Mouse (Mus musculus) myocyte (in vitro differentiated cells): ENCODE measurements around the gene Chd9. TPM values are rescaled to one million over a fixed set of nuclear protein-coding genes. Genes with fewer than 3 reads are reported as not detected.

Experiments used
- H3K27me3 ChIP-seq: one replicate; pipeline ENCODE4 v1.6.1; 2011; ENCODE audit not compliant: control insufficient read depth, insufficient read depth, insufficient read length
- H3K36me3 ChIP-seq: one replicate; pipeline ENCODE4 v1.6.1; 2011; ENCODE audit not compliant: control insufficient read depth, insufficient read depth
- H3K4me2 ChIP-seq: one replicate; pipeline ENCODE4 v1.6.1; 2011; ENCODE audit warnings: low read depth, control low read depth
- H3K4me3 ChIP-seq: one replicate; pipeline ENCODE4 v1.5.1; 2011; ENCODE audit warnings: mild to moderate bottlenecking, control low read depth, moderate library complexity
- H3K79me2 ChIP-seq: one replicate; pipeline ENCODE4 v1.6.1; 2011; ENCODE audit not compliant: control insufficient read depth, insufficient read depth
- H3ac ChIP-seq: one replicate; pipeline ENCODE4 v1.6.1; 2011; ENCODE audit not compliant: control insufficient read depth, insufficient read length
- CEBPB ChIP-seq: IDR thresholded peaks from 2 replicates; pipeline ENCODE4 v1.6.1; 2011; ENCODE audit warnings: mild to moderate bottlenecking, moderate library complexity; ENCODE audit not compliant: poor library complexity, insufficient read depth, severe bottlenecking
- E2F4 ChIP-seq: IDR thresholded peaks from one replicate; pipeline ENCODE4 v1.6.1; 2011; ENCODE audit warnings: mild to moderate bottlenecking, control low read depth, moderate library complexity; ENCODE audit not compliant: insufficient read depth
- MAX ChIP-seq: IDR thresholded peaks from one replicate; pipeline ENCODE4 v1.6.1; 2011; ENCODE audit warnings: low read depth, mild to moderate bottlenecking, control low read depth
- MYOD1 ChIP-seq, 3 experiments: IDR thresholded peaks; one replicate each; pipeline ENCODE4 v1.6.1; 2011; ENCODE audit warnings: control low read depth in 2 of 3, low read depth in 2 of 3, mild to moderate bottlenecking in 2 of 3, moderate library complexity in 1 of 3; ENCODE audit not compliant: insufficient read length in 2 of 3, control insufficient read depth in 1 of 3
- MYOG ChIP-seq, 3 experiments: IDR thresholded peaks; one replicate each; pipeline ENCODE4 v1.6.1; 2011; ENCODE audit warnings: control low read depth in 2 of 3, low read depth in 2 of 3, mild to moderate bottlenecking in 2 of 3; ENCODE audit not compliant: insufficient read length in 2 of 3, control insufficient read depth in 1 of 3, insufficient read depth in 1 of 3
- POLR2AphosphoS2 ChIP-seq: IDR thresholded peaks from one replicate; pipeline ENCODE4 v1.6.1; 2011; ENCODE audit warnings: low read depth, control low read depth; ENCODE audit not compliant: insufficient read length
- REST ChIP-seq: IDR thresholded peaks from one replicate; pipeline ENCODE4 v1.6.1; 2011; ENCODE audit warnings: mild to moderate bottlenecking, control low read depth, moderate library complexity; ENCODE audit not compliant: insufficient read depth, insufficient read length
- TCF12 ChIP-seq: IDR thresholded peaks from one replicate; pipeline ENCODE4 v1.6.1; 2011; ENCODE audit warnings: mild to moderate bottlenecking, control low read depth; ENCODE audit not compliant: poor library complexity, insufficient read depth, severe bottlenecking
- TCF3 ChIP-seq: IDR thresholded peaks from one replicate; pipeline ENCODE4 v1.6.1; 2011; ENCODE audit warnings: low read depth, control low read depth; ENCODE audit not compliant: insufficient read length
- USF1 ChIP-seq: IDR thresholded peaks from one replicate; pipeline ENCODE4 v1.6.1; 2011; ENCODE audit warnings: low read depth, mild to moderate bottlenecking, control low read depth, moderate library complexity
- polyA plus RNA-seq: library from polyadenylated mRNA; unstranded; fragments of >200 nt; fragmentation: generic; extraction: Trizol; gene quantifications from one replicate; pipeline ENCODE4 v1.2.1, GENCODE M21; 2012; ENCODE audit warnings: missing spikeins

Gene Chd9
- polyA plus RNA-seq, 1 experiment: 29.6 TPM

- TF ChIP-seq CEBPB: no peak
- TF ChIP-seq POLR2AphosphoS2: no peak
- Histone ChIP-seq H3K4me3 (no peak overlapping the region), H3K27me3 (no peaks in the 10 kb centered on the region), H3ac (no peak overlapping the region), H3K79me2 (no peaks in the 10 kb centered on the region), H3K36me3 (peaks cover 44% of the 10 kb centered on the region), H3K4me2 (no peak overlapping the region)
Measured at GRCm38 (mm10) chr8:91038637-91039036, 210.5 kb downstream of the Chd9 start.

DNA sequence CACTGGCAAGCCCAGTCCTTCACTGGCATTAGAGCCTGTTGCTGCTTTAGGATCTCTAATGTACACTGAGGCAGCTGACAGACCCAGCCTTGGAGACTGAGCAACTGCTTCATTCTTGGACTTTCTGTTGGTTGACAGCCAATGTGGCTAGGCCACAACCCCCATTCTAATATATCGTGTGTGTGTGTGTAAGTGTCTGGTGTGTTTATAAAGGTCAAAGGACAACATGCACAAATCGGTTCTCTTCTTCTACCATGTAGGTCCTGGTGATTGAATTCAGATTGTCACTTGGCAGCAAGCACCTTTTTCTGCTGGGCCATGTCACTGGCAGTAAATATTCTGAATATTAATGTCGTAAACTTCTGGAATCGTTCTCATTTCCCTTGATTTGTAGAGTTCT lies 218.2 kb downstream of the Chd9 start:
- Histone ChIP-seq H3K27me3 (no peaks in the 10 kb centered on the region), H3K36me3 (peaks cover 24% of the 10 kb centered on the region), H3K4me3 (no peak overlapping the region), H3ac (no peak overlapping the region), H3K4me2 (no peak overlapping the region), H3K79me2 (no peaks in the 10 kb centered on the region)
- no peak for TF ChIP-seq USF1
- TF ChIP-seq POLR2AphosphoS2: no peak

DNA sequence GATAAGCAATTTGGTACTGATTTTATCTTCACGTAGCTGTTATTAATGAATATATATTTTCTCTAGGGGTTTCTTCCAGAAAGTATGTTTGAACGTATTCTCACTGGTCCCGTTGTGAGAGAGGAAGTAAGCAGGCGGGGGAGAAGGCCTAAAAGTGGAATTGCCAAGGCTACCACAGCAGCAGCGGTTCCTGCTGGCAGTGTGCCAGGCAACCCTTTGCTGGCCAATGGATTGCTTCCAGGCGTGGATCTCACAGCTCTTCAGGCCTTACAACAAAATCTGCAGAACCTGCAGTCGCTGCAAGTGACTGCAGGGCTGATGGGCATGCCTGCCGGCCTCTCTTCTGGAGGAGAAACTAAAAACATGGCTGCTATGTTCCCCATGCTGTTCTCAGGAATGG lies 222.9 kb downstream of the Chd9 start:
- H3K4me2 ChIP-seq: no peak overlapping the region
- H3K36me3 ChIP-seq: peaks cover 3% of the 10 kb centered on the region
- TF ChIP-seq E2F4 (no peak), CEBPB (no peak)
- H3ac ChIP-seq: no peak overlapping the region
- no peaks in the 10 kb centered on the region for H3K79me2 ChIP-seq
- no peak overlapping the region for H3K4me3 ChIP-seq
- no peaks in the 10 kb centered on the region for H3K27me3 ChIP-seq

GRCm38 (mm10) chr8:91054418-91054817 lies 226.3 kb downstream of the Chd9 start:
- no peak overlapping the region for H3ac ChIP-seq
- TF ChIP-seq MAX: no peak
- no peak for TF ChIP-seq POLR2AphosphoS2
- TF ChIP-seq REST: no peak
- no peak for TF ChIP-seq TCF12
- no peak for TF ChIP-seq MYOD1 (IDR thresholded peaks at IDR 0.05; ENCODE audit: control insufficient read depth in 1 of 3, insufficient read length in 2 of 3, low read depth in 2 of 3)
- H3K4me3 ChIP-seq: no peak overlapping the region
- H3K4me2 ChIP-seq: no peak overlapping the region
- peaks cover under 1% of the 10 kb centered on the region for H3K36me3 ChIP-seq
- no peaks in the 10 kb centered on the region for H3K79me2 ChIP-seq
- H3K27me3 ChIP-seq: no peaks in the 10 kb centered on the region

- Histone ChIP-seq H3K4me2 (no peak overlapping the region), H3ac (no peak overlapping the region), H3K4me3 (no peak overlapping the region), H3K79me2 (no peaks in the 10 kb centered on the region), H3K27me3 (no peaks in the 10 kb centered on the region), H3K36me3 (no peaks in the 10 kb centered on the region)
- TF ChIP-seq MYOG (IDR thresholded peaks at IDR 0.05; ENCODE audit: control insufficient read depth in 1 of 3, insufficient read depth in 1 of 3, insufficient read length in 2 of 3, low read depth in 2 of 3) (no peak), TCF12 (no peak), POLR2AphosphoS2 (no peak), USF1 (no peak), MYOD1 (IDR thresholded peaks at IDR 0.05; ENCODE audit: control insufficient read depth in 1 of 3, insufficient read length in 2 of 3, low read depth in 2 of 3) (no peak), TCF3 (no peak)
Measured at GRCm38 (mm10) chr8:91056848-91057247, 228.7 kb downstream of the Chd9 start.

GRCm38 (mm10) chr8:91059086-91059578 lies 231.0 kb downstream of the Chd9 start:
- H3K36me3 ChIP-seq: no peaks in the 10 kb centered on the region
- H3ac ChIP-seq: no peak overlapping the region
- H3K27me3 ChIP-seq: no peaks in the 10 kb centered on the region
- no peak overlapping the region for H3K4me2 ChIP-seq
- no peak overlapping the region for H3K4me3 ChIP-seq
- TF ChIP-seq TCF3 (no peak), MYOG (IDR thresholded peaks at IDR 0.05; ENCODE audit: control insufficient read depth in 1 of 3, insufficient read depth in 1 of 3, insufficient read length in 2 of 3, low read depth in 2 of 3) (no peak), MAX (no peak), TCF12 (no peak), REST (no peak), MYOD1 (IDR thresholded peaks at IDR 0.05; ENCODE audit: control insufficient read depth in 1 of 3, insufficient read length in 2 of 3, low read depth in 2 of 3) (no peak)
- H3K79me2 ChIP-seq: no peaks in the 10 kb centered on the region
